Mouse (Mus musculus) cerebellum, adult 2 months (tissue): ENCODE results near the gene Mapk11.

Source experiments
- CTCF ChIP-seq: fragments of 200-500 bp; IDR thresholded peaks from 2 replicates; pipeline ENCODE4 v1.5.1; 2011; ENCODE audit warnings: low read depth, mild to moderate bottlenecking, control low read depth, low read length, moderate library complexity, borderline replicate concordance; ENCODE audit not compliant: insufficient read depth
- POLR2A ChIP-seq: fragments of 200-500 bp; IDR thresholded peaks from 2 replicates; pipeline ENCODE4 v1.6.1; 2011; ENCODE audit warnings: low read length, control low read depth, borderline replicate concordance; ENCODE audit not compliant: insufficient read depth

DNA sequence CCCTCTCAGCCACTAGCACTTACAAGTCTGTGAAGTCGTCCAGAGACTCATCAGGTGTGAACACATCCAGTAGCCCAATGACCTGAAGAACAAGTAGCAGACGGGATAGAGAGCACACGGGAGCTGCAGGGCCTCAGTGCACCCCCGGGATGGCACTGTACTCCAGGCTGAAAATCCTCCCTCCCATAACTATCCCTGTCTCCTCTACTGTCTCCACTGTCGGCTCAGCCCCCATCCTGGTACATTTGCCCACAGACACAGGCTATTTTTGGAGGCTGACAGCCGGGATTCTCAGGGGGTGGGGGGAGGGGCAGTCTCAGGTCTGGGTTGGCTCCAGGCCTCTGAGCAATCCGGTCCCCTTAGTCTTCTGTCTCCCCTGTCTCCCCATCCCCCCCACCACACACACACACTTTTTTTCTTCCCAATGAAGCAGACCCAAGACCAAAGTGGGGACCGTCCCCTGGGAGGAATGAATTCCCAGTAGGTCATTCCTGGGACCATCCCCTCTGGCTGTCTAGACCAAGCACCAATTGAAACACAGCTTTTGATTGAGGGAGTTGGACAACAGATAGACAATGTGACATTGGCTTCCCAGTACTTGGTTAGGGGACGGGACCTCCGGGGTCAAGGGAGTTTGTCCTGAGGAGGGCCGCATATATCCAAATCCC lies 11.9 kb downstream of the Mapk11 start:
- TF ChIP-seq CTCF (no peak), POLR2A (no peak)
